Comparison of ENCODE assay signal across 21 mouse cellular contexts in genomic region chr5:31732644-31733338, GRCm38 (mm10). TPM values are rescaled to one million over a fixed set of nuclear protein-coding genes. Genes with fewer than 3 reads are reported as not detected.
DNase-seq lines count a peak whose midpoint lies in the region; ATAC-seq lines count a peak whose summit lies in the region.
"Had no signal": no experiment of that assay in that cellular context is flagged by ENCODE, and none has a peak within 500 bp of the region (broad histone marks: within the 10 kb centered on the region; RNA-seq: fewer than 3 reads in every experiment).

No protein-coding gene starts in this region.

- intact Hi-C loops in heart, postnatal 36 days (cut with DNase I), result no loop called here

- no peak for ATAC-seq in megakaryocyte, adult 5-6 weeks (ENCODE audit: poor library complexity, severe bottlenecking)
- peak; percentile 68 for ATAC-seq in activated CD4-positive, CD25-positive, alpha-beta regulatory T cell, adult 4 months
- ATAC-seq: midbrain, embryonic 13.5 days had no signal

- H3K27me3 ChIP-seq in megakaryocyte, embryonic 14.5 days (replicated peaks), result no peaks in the 10 kb centered on the region
- H3K27me3 ChIP-seq: embryonic facial prominence, embryonic 15.5 days; hindbrain, embryonic 13.5 days; midbrain, embryonic 13.5 days; neural tube, embryonic 15.5 days had no signal

- peak overlapping the region; percentile 46 for H3K4me3 ChIP-seq in megakaryocyte, embryonic 14.5 days (replicated peaks)
- H3K4me3 ChIP-seq: embryonic facial prominence, embryonic 15.5 days; forebrain, embryonic 10.5 days; hindbrain, embryonic 13.5 days; layer of hippocampus, adult 2 months; limb, embryonic 10.5 days; midbrain, embryonic 13.5 days; neural tube, embryonic 15.5 days had no signal

- peak; percentile 61 for DNase-seq in adrenal gland, adult 2 months
- no peak for DNase-seq in adrenal gland, adult 8-10 months
- DNase-seq in heart, postnatal 36 days, result no peak
- no peak for DNase-seq in right cerebral cortex, postnatal 36 days (ENCODE audit: low spot score in 2 of 2)
- no peak for DNase-seq in right cerebral cortex, postnatal 14 days
- DNase-seq: cerebellum, adult 9-10 months; gastrocnemius, postnatal 14 days; kidney, adult 9 months; lung, adult 2 months; lung, postnatal 36 days; retina, postnatal 1 day had no signal

- no peaks in the 10 kb centered on the region for H3K9me3 ChIP-seq in megakaryocyte, embryonic 14.5 days
- H3K9me3 ChIP-seq: embryonic facial prominence, embryonic 15.5 days; forebrain, embryonic 10.5 days; hindbrain, embryonic 13.5 days; limb, embryonic 10.5 days; midbrain, embryonic 13.5 days; neural tube, embryonic 15.5 days had no signal

- peaks cover 54% of the 10 kb centered on the region for H3K4me1 ChIP-seq in megakaryocyte, embryonic 14.5 days
- H3K4me1 ChIP-seq: embryonic facial prominence, embryonic 15.5 days; hindbrain, embryonic 13.5 days; midbrain, embryonic 13.5 days; neural tube, embryonic 15.5 days had no signal

- peaks cover 34% of the 10 kb centered on the region for H3K36me3 ChIP-seq in megakaryocyte, embryonic 14.5 days (replicated peaks; ENCODE audit: low read length)
- H3K36me3 ChIP-seq: embryonic facial prominence, embryonic 15.5 days; hindbrain, embryonic 13.5 days; midbrain, embryonic 13.5 days; neural tube, embryonic 15.5 days had no signal

RNA-seq across cellular contexts. Expression of gene Babam2, which starts 35.3 kb away (rescaled TPM):
- 100 to 1,000 TPM in 1 of 2 experiments, 10 to 100 TPM in 1; 90.5 to 177 TPM for total RNA-seq in adrenal gland, adult 2 months (2021)
- 63.4 and 88.1 TPM in 2 replicates for polyA plus RNA-seq in adrenal gland, adult 2 months (2012; rRNA removed)
- total RNA-seq in adrenal gland, adult 8-10 months (2022), result 100 to 1,000 TPM; 109 to 127 (median 118) TPM
- polyA plus RNA-seq in megakaryocyte, embryonic 14.5 days (2012; ENCODE audit: insufficient read depth, low replicate concordance), result 87.2 and 163 TPM in 2 replicates
- 106 and 112 TPM in 2 replicates for total RNA-seq in megakaryocyte, adult 5-6 weeks (2015)
- 41.2 and 55.3 TPM in 2 replicates for total RNA-seq in megakaryocyte, adult 5-6 weeks (2017)
- 10 to 100 TPM; 92.9 to 93.6 TPM for polyA plus RNA-seq in activated CD4-positive, CD25-positive, alpha-beta regulatory T cell, adult 4 months (2017; shearing (Covaris generic))
- 10 to 100 TPM; 31.6 to 37.3 TPM for total RNA-seq in heart, postnatal 36 days (2021)

RNA-seq across cellular contexts. Expression of gene Rbks, which starts 35.4 kb away (rescaled TPM):
- 10 to 100 TPM; 10.3 to 15.5 TPM for total RNA-seq in adrenal gland, adult 2 months (2021)
- polyA plus RNA-seq in adrenal gland, adult 2 months (2012; rRNA removed), result 2.2 and 5.0 TPM in 2 replicates
- total RNA-seq in adrenal gland, adult 8-10 months (2022), result 10 to 100 TPM in 3 of 4 experiments, 1 to 10 TPM in 1; 8.9 to 14.8 (median 10.5) TPM
- polyA plus RNA-seq in megakaryocyte, embryonic 14.5 days (2012; ENCODE audit: insufficient read depth, low replicate concordance), result 7.9 TPM in 1 of 2 replicates, not detected in the other
- total RNA-seq in megakaryocyte, adult 5-6 weeks (2015), result 52.2 and 60.9 TPM in 2 replicates
- total RNA-seq in megakaryocyte, adult 5-6 weeks (2017), result 31.0 and 37.4 TPM in 2 replicates
- polyA plus RNA-seq in activated CD4-positive, CD25-positive, alpha-beta regulatory T cell, adult 4 months (2017; shearing (Covaris generic)), result 10 to 100 TPM; 16.9 to 18.2 TPM
- 1 to 10 TPM; 3.2 to 3.4 TPM for total RNA-seq in heart, postnatal 36 days (2021)
